Mouse (Mus musculus) spleen, adult 18-20 months (tissue): ENCODE results near the gene Nfs1.
"Not testable (repeated sequence)": the region's sequence is repeated elsewhere in the genome, so short reads cannot be mapped to it uniquely, and the experiment has no call there.

Experiments
- DNase-seq, 2 experiments: peaks; one replicate each; pipeline ENCODE4 v3.0.0; 2022; ENCODE audit warnings: mixed read lengths in 2 of 2

Gene Nfs1

DNA sequence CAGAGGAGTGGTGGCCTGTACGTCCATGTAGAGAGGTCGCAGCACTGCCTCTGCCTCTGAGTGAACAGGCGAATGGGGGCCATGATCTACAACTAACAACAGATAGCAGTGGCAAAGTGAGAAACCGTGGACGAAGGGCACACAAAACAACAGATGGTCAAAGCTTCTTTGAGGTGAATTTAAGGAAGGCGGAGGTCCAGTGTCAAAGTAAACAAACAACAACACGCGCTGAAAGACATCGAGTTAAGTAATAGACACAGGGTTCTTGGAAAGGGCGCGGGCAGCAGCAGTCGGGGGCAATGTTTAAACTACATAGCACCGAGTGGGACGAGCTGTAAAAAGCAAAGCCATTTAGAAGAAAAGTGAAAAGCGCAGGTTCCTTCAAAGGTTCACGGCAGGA, 619 bp downstream of the Nfs1 start:
- DNase-seq: no peak

DNA sequence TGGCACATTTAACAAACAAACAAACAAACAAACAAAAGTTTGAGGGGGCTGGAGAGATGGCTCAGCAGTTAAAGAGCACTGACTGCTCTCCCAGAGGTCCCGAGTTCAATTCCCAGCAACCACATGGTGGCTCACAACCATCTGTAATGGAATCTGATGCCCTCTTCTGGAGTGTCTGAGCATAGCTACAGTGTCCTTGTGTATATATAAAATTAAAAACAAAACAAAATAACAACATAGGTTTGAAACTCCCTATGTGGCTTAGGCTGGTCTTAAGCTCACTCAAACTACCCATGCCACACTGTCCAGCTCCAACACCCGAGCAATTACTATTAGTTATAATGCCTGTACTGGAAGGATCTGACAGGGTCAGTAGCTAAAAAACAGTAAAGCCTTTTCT, 1.2 kb downstream of the Nfs1 start:
- DNase-seq: no peak

- no peak for DNase-seq
Observed at GRCm38 (mm10) chr2:156135695-156136094, 8.3 kb downstream of the Nfs1 start.

DNA sequence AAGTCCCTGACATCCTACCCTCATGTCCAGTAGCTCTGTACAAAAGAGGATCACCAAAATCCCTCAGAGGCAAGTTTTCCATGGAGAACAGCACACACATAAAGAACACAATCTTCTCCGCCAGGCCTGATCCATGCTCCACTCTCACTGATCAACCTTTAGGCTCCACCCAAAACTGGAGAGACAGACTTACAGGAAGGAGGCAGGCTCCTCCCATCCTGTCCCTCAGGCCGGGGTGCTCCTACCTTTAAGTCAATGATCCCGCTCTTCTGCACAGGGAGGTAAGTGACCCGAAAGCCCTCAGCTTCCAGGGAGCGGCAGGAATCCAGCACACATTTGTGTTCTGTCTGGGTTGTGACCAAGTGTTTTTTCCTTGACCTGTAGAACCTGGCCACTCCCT, 9.8 kb downstream of the Nfs1 start:
- DNase-seq: no peak

- DNase-seq: no peak
Observed at GRCm38 (mm10) chr2:156126992-156127391, 17.0 kb downstream of the Nfs1 start, which contains the start of gene Gm28036. TSS of gene Gm28036 (minus strand) at chr2:156127092.

- no peak for DNase-seq
Observed at GRCm38 (mm10) chr2:156123731-156124130, 20.3 kb downstream of the Nfs1 start.

DNA sequence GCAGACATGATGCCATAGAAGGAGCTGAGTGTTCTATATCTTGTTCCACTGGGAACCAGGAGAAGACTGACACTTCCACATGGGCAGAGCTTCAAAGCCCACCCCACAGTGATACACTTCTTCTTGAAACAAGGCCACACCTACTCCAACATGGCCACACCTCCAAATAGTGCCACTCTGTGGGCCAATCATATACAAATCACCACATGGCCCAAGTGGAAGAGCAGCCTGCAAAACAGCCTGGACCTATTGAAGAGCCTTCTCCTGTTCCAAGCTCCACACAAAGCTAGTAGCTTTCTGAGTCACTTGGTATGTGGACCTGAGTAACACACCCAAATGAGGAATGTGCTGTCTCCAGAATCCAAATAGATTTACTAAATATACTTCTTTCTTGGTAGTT, 24.4 kb downstream of the Nfs1 start:
- no peak for DNase-seq

DNA sequence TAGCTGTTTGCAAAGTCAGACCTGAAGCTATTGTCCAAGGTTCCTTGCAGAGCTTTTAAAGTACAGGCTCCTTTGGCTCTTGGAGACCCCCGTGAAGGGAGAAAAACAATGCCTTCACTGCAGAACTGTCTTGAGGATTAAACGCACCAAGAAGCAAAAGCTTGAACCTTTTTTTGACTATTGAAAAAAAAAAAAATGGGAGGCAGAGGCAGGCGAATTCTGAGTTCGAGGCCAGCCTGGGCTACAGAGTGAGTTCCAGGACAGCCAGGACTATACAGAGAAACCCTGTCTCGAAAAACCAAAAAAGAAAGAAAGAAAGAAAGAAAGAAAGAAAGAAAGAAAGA, 31.9 kb downstream of the Nfs1 start:
- not testable (repeated sequence) for DNase-seq

DNA sequence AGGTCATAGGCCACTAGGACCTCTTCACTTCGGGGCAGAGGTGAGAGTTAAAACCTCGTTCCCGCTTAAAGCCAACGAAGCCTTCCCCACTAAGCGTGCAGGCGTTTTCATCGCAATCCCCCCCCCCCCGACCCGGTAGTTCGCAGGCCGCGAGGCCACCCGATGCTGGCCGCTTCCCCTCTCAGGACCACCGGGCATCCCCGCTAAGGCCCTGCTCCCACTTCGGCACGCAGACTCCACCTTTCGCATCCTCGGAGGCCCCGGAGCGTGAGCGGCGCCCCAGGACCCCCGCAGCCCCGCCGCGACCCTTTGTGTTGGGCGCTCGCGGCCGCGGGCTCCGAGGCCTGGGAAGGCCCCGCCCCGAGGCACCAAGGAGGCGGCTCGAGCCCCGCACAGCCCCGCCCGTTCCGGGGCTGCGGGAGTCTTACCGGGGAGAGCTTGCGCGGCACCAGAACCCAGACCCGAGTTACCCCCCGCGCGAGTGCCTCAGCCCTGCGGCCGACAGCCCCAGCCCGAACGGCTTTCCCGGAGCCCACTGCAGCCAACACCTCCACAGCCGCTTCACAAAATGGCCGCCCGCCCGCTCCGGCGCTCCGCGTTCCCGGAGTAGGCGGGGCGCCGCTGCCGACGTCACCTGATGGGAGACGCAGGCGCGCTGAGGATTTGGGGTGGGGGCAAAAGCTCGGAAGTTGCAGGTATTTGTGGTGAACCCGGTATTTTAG, 32.5 kb downstream of the Nfs1 start, which contains the start of the genes Cpne1 and Rbm12:
Gene Cpne1 (minus strand): TSS at position 608 of the 722 bp plus-strand sequence.
Gene Rbm12 (minus strand): TSS at position 621 of the 722 bp plus-strand sequence.
- peak; percentile 85 to 95 for DNase-seq

GRCm38 (mm10) chr2:156110627-156111357, 33.2 kb downstream of the Nfs1 start:
- DNase-seq: peak in 1 of 2 experiments; percentile 10

GRCm38 (mm10) chr2:156091926-156092325, 52.1 kb downstream of the Nfs1 start:
- DNase-seq: no peak

- no peak for DNase-seq
Observed at GRCm38 (mm10) chr2:156089799-156090198, 54.2 kb downstream of the Nfs1 start.

DNA sequence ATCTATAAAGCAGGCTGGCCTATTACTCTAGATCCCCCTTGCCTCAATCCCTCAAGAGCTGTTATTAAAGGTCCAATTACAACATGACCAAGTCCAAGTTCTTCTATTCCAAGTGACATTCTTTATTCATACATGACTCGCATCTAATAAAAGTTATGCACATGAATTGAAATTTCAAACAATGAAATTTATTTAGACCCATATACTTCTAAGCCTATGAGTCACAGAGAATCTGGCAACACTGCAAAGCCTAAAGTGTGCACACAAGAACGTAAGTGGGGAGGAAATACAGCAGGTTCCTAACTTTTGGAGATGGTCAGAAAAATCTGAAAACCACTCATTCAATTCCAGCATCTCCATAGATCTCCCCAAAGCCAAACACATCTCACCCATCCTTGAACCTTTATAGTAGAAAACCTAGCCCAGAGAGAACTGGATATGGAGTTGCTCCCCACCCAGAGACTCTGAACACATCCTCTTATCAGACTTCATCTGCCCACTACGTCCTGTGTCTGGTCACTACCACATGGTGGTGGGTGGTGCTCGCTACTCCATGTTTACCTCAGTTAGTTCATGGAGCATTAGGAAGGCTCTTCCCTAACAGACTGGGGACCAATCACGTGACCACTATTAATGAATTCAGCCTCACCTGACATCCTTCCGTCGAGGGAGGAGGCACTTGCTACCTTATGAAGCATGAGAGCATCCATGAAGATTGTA, 56.4 kb downstream of the Nfs1 start:
- DNase-seq: no peak

- DNase-seq: no peak
Observed at GRCm38 (mm10) chr2:156084541-156084940, 59.4 kb downstream of the Nfs1 start.

DNA sequence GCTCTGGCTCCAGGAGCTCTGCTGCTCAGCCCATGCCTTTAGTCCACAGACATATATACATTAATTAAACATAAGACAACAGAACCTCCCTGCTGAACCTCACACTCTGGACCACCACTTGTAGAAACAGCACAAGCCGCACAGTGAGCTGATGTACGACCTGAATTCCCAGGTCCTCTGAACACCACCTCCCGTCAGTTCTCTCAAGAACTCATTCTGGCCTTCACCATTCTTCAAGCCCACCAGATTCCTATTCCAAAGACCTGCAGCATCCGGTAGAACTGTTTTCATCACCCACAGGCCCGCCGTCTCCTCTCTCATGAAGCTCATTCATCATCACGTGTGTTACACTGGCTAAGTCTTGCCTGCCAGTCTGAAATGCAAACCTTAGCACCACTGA, 63.6 kb downstream of the Nfs1 start:
- no peak for DNase-seq

- no peak for DNase-seq
Observed at GRCm38 (mm10) chr2:156079674-156080073, 64.3 kb downstream of the Nfs1 start.

DNA sequence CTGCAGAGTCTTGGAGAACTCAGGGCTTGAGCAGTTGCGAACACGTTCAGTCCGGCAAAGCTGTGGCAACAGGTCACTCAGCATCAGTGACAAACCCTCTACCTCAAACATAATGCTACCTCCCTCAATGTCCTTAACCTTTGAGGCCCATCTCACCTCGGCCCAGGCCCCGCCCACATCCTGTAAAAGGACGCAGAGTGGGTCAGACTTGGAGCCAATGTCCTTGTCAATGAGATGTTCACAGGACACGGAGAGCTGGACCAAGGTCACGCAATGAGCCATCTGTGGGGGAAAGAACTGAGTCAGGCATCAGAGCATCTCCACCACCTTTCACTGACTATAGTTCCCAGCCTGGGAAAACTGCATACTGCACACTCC, 64.8 kb downstream of the Nfs1 start:
- no peak for DNase-seq

GRCm38 (mm10) chr2:156078421-156079182, 65.4 kb downstream of the Nfs1 start:
- DNase-seq: no peak

DNA sequence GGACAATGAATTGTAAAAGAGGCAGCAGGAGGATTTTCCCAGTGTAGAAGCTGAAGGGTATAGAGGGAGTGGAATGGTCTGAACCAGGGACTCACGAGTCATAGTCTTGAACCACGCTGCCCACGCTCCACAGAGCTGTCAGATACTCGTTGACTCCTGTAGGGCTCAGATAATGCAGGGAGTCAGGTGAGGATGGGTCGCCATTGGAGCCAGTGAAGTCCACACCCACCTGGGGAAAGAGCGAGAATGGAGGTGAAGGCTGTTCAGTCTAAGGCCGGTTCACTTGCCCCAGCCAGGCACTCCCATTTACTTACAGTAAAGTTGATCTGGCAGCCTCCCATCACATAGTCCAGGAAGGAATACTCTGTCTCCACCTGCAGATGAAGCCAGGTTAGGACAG, 66.5 kb downstream of the Nfs1 start:
- DNase-seq: no peak

DNA sequence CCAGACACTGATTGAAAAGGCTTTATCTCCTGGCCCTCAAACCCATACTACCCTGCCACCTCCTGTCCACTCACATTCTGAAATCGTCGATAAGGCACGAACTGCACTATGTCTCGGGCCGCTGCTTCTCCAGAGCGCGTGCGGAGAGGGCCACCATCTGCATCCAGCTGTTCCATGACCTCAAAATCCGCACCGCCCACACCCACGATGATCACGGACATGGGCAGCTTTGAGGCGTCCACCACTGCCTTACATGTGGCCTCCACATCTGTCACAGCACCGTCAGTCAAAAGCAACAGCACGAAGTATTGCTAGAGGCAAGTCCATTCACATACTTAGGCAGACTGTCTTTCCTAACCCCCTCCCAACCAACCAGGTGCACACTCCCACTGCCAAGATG, 70.3 kb downstream of the Nfs1 start:
- DNase-seq: no peak
